Mouse (Mus musculus) myocyte (in vitro differentiated cells): ENCODE results near the gene Omt2b. TPM values are rescaled to one million over a fixed set of nuclear protein-coding genes. Genes with fewer than 3 reads are reported as not detected.

Experiments used
- H3K27me3 ChIP-seq: one replicate; pipeline ENCODE4 v1.6.1; 2011; ENCODE audit not compliant: control insufficient read depth, insufficient read depth, insufficient read length
- H3K36me3 ChIP-seq: one replicate; pipeline ENCODE4 v1.6.1; 2011; ENCODE audit not compliant: control insufficient read depth, insufficient read depth
- H3K4me2 ChIP-seq: one replicate; pipeline ENCODE4 v1.6.1; 2011; ENCODE audit warnings: low read depth, control low read depth
- H3K4me3 ChIP-seq: one replicate; pipeline ENCODE4 v1.5.1; 2011; ENCODE audit warnings: mild to moderate bottlenecking, control low read depth, moderate library complexity
- H3K79me2 ChIP-seq: one replicate; pipeline ENCODE4 v1.6.1; 2011; ENCODE audit not compliant: control insufficient read depth, insufficient read depth
- H3ac ChIP-seq: one replicate; pipeline ENCODE4 v1.6.1; 2011; ENCODE audit not compliant: control insufficient read depth, insufficient read length
- CEBPB ChIP-seq: IDR thresholded peaks from 2 replicates; pipeline ENCODE4 v1.6.1; 2011; ENCODE audit warnings: mild to moderate bottlenecking, moderate library complexity; ENCODE audit not compliant: poor library complexity, insufficient read depth, severe bottlenecking
- E2F4 ChIP-seq: IDR thresholded peaks from one replicate; pipeline ENCODE4 v1.6.1; 2011; ENCODE audit warnings: mild to moderate bottlenecking, control low read depth, moderate library complexity; ENCODE audit not compliant: insufficient read depth
- MAX ChIP-seq: IDR thresholded peaks from one replicate; pipeline ENCODE4 v1.6.1; 2011; ENCODE audit warnings: low read depth, mild to moderate bottlenecking, control low read depth
- MYOD1 ChIP-seq, 3 experiments: IDR thresholded peaks; one replicate each; pipeline ENCODE4 v1.6.1; 2011; ENCODE audit warnings: control low read depth in 2 of 3, low read depth in 2 of 3, mild to moderate bottlenecking in 2 of 3, moderate library complexity in 1 of 3; ENCODE audit not compliant: insufficient read length in 2 of 3, control insufficient read depth in 1 of 3
- MYOG ChIP-seq, 3 experiments: IDR thresholded peaks; one replicate each; pipeline ENCODE4 v1.6.1; 2011; ENCODE audit warnings: control low read depth in 2 of 3, low read depth in 2 of 3, mild to moderate bottlenecking in 2 of 3; ENCODE audit not compliant: insufficient read length in 2 of 3, control insufficient read depth in 1 of 3, insufficient read depth in 1 of 3
- POLR2A ChIP-seq: IDR thresholded peaks from one replicate; pipeline ENCODE4 v1.6.1; 2011; ENCODE audit warnings: low read depth, mild to moderate bottlenecking, control low read depth, moderate library complexity; ENCODE audit not compliant: insufficient read length
- POLR2AphosphoS2 ChIP-seq: IDR thresholded peaks from one replicate; pipeline ENCODE4 v1.6.1; 2011; ENCODE audit warnings: low read depth, control low read depth; ENCODE audit not compliant: insufficient read length
- REST ChIP-seq: IDR thresholded peaks from one replicate; pipeline ENCODE4 v1.6.1; 2011; ENCODE audit warnings: mild to moderate bottlenecking, control low read depth, moderate library complexity; ENCODE audit not compliant: insufficient read depth, insufficient read length
- SRF ChIP-seq: IDR thresholded peaks from one replicate; pipeline ENCODE4 v1.6.1; 2011; ENCODE audit warnings: low read depth; ENCODE audit not compliant: control insufficient read depth, insufficient read length
- TCF12 ChIP-seq: IDR thresholded peaks from one replicate; pipeline ENCODE4 v1.6.1; 2011; ENCODE audit warnings: mild to moderate bottlenecking, control low read depth; ENCODE audit not compliant: poor library complexity, insufficient read depth, severe bottlenecking
- TCF3 ChIP-seq: IDR thresholded peaks from one replicate; pipeline ENCODE4 v1.6.1; 2011; ENCODE audit warnings: low read depth, control low read depth; ENCODE audit not compliant: insufficient read length
- USF1 ChIP-seq: IDR thresholded peaks from one replicate; pipeline ENCODE4 v1.6.1; 2011; ENCODE audit warnings: low read depth, mild to moderate bottlenecking, control low read depth, moderate library complexity
- polyA plus RNA-seq: library from polyadenylated mRNA; unstranded; fragments of >200 nt; fragmentation: generic; extraction: Trizol; gene quantifications from one replicate; pipeline ENCODE4 v1.2.1, GENCODE M21; 2012; ENCODE audit warnings: missing spikeins

Gene Omt2b
- polyA plus RNA-seq, 1 experiment, result not detected

- Histone ChIP-seq H3K27me3 (no peaks in the 10 kb centered on the region), H3K4me2 (no peak overlapping the region), H3K36me3 (no peaks in the 10 kb centered on the region), H3K4me3 (no peak overlapping the region), H3ac (no peak overlapping the region), H3K79me2 (no peaks in the 10 kb centered on the region)
- TF ChIP-seq E2F4, result no peak
- TF ChIP-seq MAX, result no peak
- no peak for TF ChIP-seq POLR2AphosphoS2
- no peak for TF ChIP-seq MYOG (IDR thresholded peaks at IDR 0.05; ENCODE audit: control insufficient read depth in 1 of 3, insufficient read depth in 1 of 3, insufficient read length in 2 of 3, low read depth in 2 of 3)
- no peak for TF ChIP-seq POLR2A
- no peak for TF ChIP-seq MYOD1 (IDR thresholded peaks at IDR 0.05; ENCODE audit: control insufficient read depth in 1 of 3, insufficient read length in 2 of 3, low read depth in 2 of 3)
These were observed 48.1 kb downstream of the Omt2b start for GRCm38 (mm10) chr9:78375486-78375885.

DNA sequence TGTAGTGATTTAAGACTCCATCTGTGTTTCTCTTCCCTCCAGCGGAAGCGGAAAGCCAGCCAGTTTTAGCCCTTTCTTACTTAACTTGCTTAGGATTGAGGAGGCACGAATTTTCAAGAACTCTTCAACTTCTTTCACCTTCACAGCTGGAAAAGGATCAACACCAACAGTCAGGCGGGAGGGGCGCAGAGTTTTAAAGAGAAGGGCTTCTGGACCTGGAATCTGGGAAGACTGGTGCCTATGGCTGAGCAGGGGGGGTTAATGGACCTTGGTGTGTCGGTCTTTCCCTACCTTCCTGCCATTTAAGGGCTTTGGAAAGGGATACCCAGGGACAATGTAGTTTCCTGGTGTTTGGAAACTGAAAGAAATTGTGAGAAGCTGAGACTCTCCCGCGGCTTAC lies 50.2 kb downstream of the Omt2b start:
- Histone ChIP-seq H3K4me3 (no peak overlapping the region), H3K36me3 (no peaks in the 10 kb centered on the region), H3ac (no peak overlapping the region), H3K27me3 (no peaks in the 10 kb centered on the region), H3K79me2 (no peaks in the 10 kb centered on the region), H3K4me2 (no peak overlapping the region)
- TF ChIP-seq TCF12 (no peak), MYOD1 (IDR thresholded peaks at IDR 0.05; ENCODE audit: control insufficient read depth in 1 of 3, insufficient read length in 2 of 3, low read depth in 2 of 3) (no peak), POLR2AphosphoS2 (no peak), POLR2A (no peak), MYOG (IDR thresholded peaks at IDR 0.05; ENCODE audit: control insufficient read depth in 1 of 3, insufficient read depth in 1 of 3, insufficient read length in 2 of 3, low read depth in 2 of 3) (no peak), E2F4 (no peak), MAX (no peak), TCF3 (no peak), USF1 (no peak), REST (no peak), CEBPB (no peak)

GRCm38 (mm10) chr9:78378113-78378785 lies 50.9 kb downstream of the Omt2b start, which contains the start of gene Ooep:
Ooep (minus strand) TSS chr9:78378725.
- no peak within 1 kb of the TSS for H3K4me3 ChIP-seq
- H3K79me2 ChIP-seq, result no peaks in the 10 kb centered on the region
- TF ChIP-seq MYOG (IDR thresholded peaks at IDR 0.05; ENCODE audit: control insufficient read depth in 1 of 3, insufficient read depth in 1 of 3, insufficient read length in 2 of 3, low read depth in 2 of 3) (no peak), POLR2AphosphoS2 (no peak), REST (no peak), CEBPB (no peak), MAX (no peak), TCF3 (no peak), USF1 (no peak), POLR2A (no peak), TCF12 (no peak), SRF (no peak)
- H3K27me3 ChIP-seq, result no peaks in the 10 kb centered on the region
- no peak within 1 kb of the TSS for H3ac ChIP-seq
- no peaks in the 10 kb centered on the region for H3K36me3 ChIP-seq
- peak within 1 kb of the TSS; percentile 64 for H3K4me2 ChIP-seq

Other genes starting within 250 kb of the Omt2b start
- gene Fbxo9, start 218.5 kb upstream of the Omt2b start, polyA plus RNA-seq, result 15.7 TPM
- gene Ick, start 218.4 kb upstream of the Omt2b start, polyA plus RNA-seq, result 8.6 TPM
- gene Gsta4, start 144.8 kb upstream of the Omt2b start, polyA plus RNA-seq, result 28.1 TPM
- gene Gsta1, start 96.9 kb upstream of the Omt2b start, polyA plus RNA-seq, result 0.61 TPM
- 0.07 TPM for gene Gm3776, start 70.5 kb upstream of the Omt2b start, polyA plus RNA-seq
- 0.18 TPM for gene Gm10639, start 37.7 kb upstream of the Omt2b start, polyA plus RNA-seq
- not detected for gene Omt2a, start 12.8 kb upstream of the Omt2b start, polyA plus RNA-seq
- 0.20 TPM for gene Gsta2, start 28.2 kb downstream of the Omt2b start, polyA plus RNA-seq
- not detected for gene Dppa5a, start 40.6 kb downstream of the Omt2b start, polyA plus RNA-seq
- 0.01 TPM for gene Ooep, start 51.1 kb downstream of the Omt2b start, polyA plus RNA-seq
- not detected for gene Ddx43, start 68.2 kb downstream of the Omt2b start, polyA plus RNA-seq
- gene Cgas, start 115.6 kb downstream of the Omt2b start, polyA plus RNA-seq, result 0.56 TPM
- gene Mto1, start 120.6 kb downstream of the Omt2b start, polyA plus RNA-seq, result 10.8 TPM
- gene Gm17324, start 121.2 kb downstream of the Omt2b start, polyA plus RNA-seq, result 0.13 TPM
- 8,203 TPM for gene Eef1a1, start 161.6 kb downstream of the Omt2b start, polyA plus RNA-seq